Mouse (Mus musculus) B cell, adult 67 days (primary cell): ENCODE data around the gene Srrt. TPM values are rescaled to one million over a fixed set of nuclear protein-coding genes. Genes with fewer than 3 reads are reported as not detected.

Source experiments
- total RNA-seq, 2 experiments: library from RNA; stranded (reverse); gene quantifications; 4 replicates each; pipeline ENCODE4 v1.2.4; 2023

Gene Srrt
- 100 to 1,000 TPM; 445 to 469 TPM for total RNA-seq

GRCm38 (mm10) chr5:137307071-137307912 is at the start of gene Srrt:
Gene Srrt, minus strand, starts transcription at chr5:137307674.

GRCm38 (mm10) chr5:137349384-137350204 is 42.1 kb upstream of the Srrt start, which contains the start of gene Ephb4:
Gene Ephb4, plus strand, starts transcription at chr5:137350109.

DNA sequence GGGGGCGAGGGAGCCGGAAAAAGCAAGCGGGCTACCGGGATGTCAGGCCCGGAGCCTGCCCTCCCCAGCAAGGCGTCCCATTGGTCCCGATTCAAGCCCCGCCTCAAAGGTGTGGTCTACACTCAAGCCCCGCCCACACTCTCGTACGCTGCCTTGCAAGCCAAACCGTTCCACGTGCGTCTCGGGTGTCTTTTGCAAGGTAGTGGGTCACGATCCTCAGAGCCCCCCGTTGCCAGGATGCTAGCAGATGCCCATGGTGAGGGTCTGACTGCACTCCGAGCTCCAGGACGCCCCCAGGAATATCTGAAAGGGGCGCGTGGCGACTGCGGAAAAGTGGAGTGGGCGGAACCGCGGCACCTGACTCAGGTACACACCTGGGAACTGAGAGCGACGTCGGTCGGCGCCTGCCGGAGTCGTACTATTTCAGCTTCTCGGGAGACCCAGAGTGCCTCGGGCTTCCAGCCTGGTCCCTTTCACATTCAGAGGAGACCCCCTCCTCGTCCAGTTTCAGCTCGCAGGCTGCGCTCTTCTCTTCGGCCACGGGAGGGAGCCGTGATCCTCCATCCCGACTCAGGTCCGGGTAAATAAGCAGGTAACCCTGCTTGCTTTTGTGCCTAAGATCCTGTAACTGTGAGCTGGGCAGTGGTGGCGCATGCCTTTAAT is 26.2 kb upstream of the Srrt start, which contains the start of gene Slc12a9:
Gene Slc12a9 (minus strand): TSS at position 86 of the 663 bp plus-strand sequence.

DNA sequence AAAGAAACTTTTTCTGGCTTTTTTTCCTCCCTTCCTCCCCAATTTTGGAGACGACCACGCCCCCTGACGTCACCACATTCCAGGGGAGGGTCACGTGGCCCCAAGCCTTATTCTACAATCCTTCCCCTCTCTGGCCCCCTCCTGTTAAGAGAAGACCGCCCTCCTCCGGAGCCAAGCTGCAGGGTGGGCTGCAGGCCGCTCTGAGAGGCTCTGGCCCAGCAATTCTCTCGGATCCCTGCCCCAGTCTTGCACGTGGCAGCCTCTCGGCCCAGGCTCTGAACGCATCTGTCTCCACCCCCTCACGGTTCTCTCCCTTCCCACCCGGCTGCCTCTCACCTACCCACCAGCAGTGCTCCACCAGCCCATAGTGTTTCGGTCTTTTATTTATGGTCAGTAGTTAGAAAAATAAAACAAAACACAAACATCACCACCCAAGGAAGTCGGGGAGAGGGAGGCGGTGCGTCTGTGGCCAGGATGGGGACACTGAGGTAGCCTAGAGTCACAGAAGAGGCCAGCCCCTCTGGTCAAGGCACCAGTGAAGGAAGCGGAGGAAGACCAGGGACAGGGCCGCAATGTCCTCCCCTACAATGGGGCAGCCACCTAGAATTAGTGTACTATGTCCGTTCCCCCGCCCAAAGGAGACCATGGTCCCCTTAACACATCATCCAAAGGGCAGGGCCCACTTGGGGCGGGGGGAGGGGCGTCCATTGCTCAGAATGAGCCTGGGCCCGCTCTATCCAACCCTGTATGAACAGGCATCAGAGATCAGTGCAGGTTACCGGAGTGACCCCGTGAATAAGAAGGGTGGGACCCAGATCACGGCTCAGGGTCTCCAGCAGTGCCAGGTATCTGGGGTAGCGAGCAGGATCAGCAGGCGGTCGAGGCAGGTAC is 7.0 kb upstream of the Srrt start, which contains the start of gene Trip6:
Gene Trip6 (minus strand): TSS at position 212 of the 891 bp plus-strand sequence.

GRCm38 (mm10) chr5:137293839-137294743 is 13.4 kb downstream of the Srrt start, which contains the start of gene Ufsp1:
Gene Ufsp1, plus strand, starts transcription at chr5:137294629.

DNA sequence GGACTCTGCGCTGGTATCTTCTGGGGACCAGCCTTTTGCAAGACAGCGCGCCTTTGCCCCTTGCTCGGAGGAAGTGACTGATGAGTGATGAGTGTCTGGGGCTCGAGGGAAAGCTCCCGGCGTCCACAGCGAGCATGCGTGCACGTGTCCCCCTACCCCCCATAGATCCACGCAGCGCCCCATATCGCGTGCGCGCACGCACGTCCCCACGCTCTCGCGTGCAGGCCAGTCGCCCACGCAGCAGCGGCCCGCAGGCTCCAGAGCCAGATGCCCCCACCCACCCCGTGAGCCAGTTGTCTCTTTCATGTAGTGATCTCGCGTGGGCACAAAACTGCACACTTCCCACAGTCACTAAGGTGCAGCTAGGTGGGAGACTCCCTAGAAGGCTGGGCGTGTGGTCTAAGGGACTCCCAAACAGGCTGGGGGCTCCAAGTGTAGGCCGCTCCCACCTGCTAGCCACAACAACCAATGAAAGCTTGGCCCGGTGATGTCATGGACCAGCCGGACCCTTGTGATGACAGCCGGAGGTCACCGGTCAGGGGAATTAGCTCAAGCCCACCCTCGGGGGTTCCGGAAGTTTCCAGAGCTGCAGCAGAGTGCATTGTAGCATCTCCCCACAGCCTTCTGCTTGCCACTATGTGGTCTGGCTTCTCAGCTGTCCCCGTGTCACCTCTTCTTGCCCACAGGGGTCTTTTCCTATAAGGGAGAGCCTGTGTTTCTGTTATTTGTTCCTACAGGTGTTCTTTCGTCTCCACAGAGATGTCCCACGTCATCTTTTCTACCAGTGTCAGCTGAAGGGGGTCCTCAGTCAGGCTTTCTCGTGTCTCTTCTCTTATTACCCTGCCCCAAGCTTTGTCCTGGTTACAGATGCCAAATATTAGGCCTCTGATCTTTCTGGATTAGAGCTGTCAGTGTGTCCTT is 20.2 kb downstream of the Srrt start, which contains the start of gene Ache:
Gene Ache (plus strand): TSS at position 488 of the 921 bp plus-strand sequence.

Other genes with a start within 250 kb of the Srrt start
- gene Serpine1, start 235.4 kb downstream of the Srrt start, total RNA-seq = not detected
- gene Trim56, start 191.5 kb downstream of the Srrt start, total RNA-seq = 10 to 100 TPM; 71.9 to 92.3 TPM
- gene Muc3, start 158.4 kb downstream of the Srrt start, total RNA-seq = not detected
- gene Muc3a, start 95.3 kb downstream of the Srrt start, total RNA-seq = 10 to 100 TPM; 15.7 to 16.2 TPM
- under 1 TPM in 1 of 2 experiments, not detected in 1; 0.23 TPM for gene Ache, start 20.2 kb downstream of the Srrt start, total RNA-seq
- 1 to 10 TPM; 1.5 to 1.6 TPM for gene Ufsp1, start 13.0 kb downstream of the Srrt start, total RNA-seq
- gene Trip6, start 6.7 kb upstream of the Srrt start, total RNA-seq = 10 to 100 TPM in 1 of 2 experiments, 1 to 10 TPM in 1; 7.3 to 10.4 TPM
- gene Slc12a9, start 25.9 kb upstream of the Srrt start, total RNA-seq = 10 to 100 TPM; 23.7 to 28.5 TPM
- not detected for gene Ephb4, start 42.4 kb upstream of the Srrt start, total RNA-seq
- gene Zan, start 169.4 kb upstream of the Srrt start, total RNA-seq = not detected
- 10 to 100 TPM; 24.3 to 29.7 TPM for gene Pop7, start 194.8 kb upstream of the Srrt start, total RNA-seq
- gene Gigyf1, start 210.9 kb upstream of the Srrt start, total RNA-seq = 100 to 1,000 TPM; 123 to 130 TPM
- gene Epo, start 225.6 kb upstream of the Srrt start, total RNA-seq = not detected
- gene Gnb2, start 225.8 kb upstream of the Srrt start, total RNA-seq = 100 to 1,000 TPM; 426 to 449 TPM
- not detected for gene Actl6b, start 245.8 kb upstream of the Srrt start, total RNA-seq